Mouse (Mus musculus) ES-Bruce4 (cell line): ENCODE data around the gene Defb45.

ENCODE experiments used
- CTCF ChIP-seq: IDR thresholded peaks from one replicate; pipeline ENCODE4 v1.8.1; 2011; ENCODE audit warnings: low read depth, low read length
- EP300 ChIP-seq: IDR thresholded peaks from 2 replicates; pipeline ENCODE4 v1.6.1; 2011; ENCODE audit warnings: low read depth, low read length; ENCODE audit not compliant: insufficient read depth
- POLR2A ChIP-seq: IDR thresholded peaks from one replicate; pipeline ENCODE4 v1.8.1; 2011; ENCODE audit warnings: low read length; ENCODE audit not compliant: insufficient read depth

- no peak for TF ChIP-seq CTCF
- no peak for TF ChIP-seq POLR2A
- no peak for TF ChIP-seq EP300
Observed at GRCm38 (mm10) chr2:152580612-152581011, 18.6 kb downstream of the Defb45 start.
